Mouse (Mus musculus): ENCODE measurements around the gene Nol10.

- TF ChIP-seq POLR2A (IDR thresholded peaks at IDR 0.05; ENCODE audit: borderline replicate concordance, extremely low read depth, low read depth, low read length) (no peak), CTCF (IDR thresholded peaks at IDR 0.05; ENCODE audit: insufficient read depth, low read length) (no peak)
Measured at GRCm38 (mm10) chr12:17430578-17430977, 82.3 kb downstream of the Nol10 start.
